Mouse (Mus musculus): ENCODE measurements around the gene Mfsd14a. TPM values are rescaled to one million over a fixed set of nuclear protein-coding genes. Genes with fewer than 3 reads are reported as not detected.

The Mfsd14a gene
- polyA plus RNA-seq, 2 experiments = 43.3 to 80.5 TPM

DNA sequence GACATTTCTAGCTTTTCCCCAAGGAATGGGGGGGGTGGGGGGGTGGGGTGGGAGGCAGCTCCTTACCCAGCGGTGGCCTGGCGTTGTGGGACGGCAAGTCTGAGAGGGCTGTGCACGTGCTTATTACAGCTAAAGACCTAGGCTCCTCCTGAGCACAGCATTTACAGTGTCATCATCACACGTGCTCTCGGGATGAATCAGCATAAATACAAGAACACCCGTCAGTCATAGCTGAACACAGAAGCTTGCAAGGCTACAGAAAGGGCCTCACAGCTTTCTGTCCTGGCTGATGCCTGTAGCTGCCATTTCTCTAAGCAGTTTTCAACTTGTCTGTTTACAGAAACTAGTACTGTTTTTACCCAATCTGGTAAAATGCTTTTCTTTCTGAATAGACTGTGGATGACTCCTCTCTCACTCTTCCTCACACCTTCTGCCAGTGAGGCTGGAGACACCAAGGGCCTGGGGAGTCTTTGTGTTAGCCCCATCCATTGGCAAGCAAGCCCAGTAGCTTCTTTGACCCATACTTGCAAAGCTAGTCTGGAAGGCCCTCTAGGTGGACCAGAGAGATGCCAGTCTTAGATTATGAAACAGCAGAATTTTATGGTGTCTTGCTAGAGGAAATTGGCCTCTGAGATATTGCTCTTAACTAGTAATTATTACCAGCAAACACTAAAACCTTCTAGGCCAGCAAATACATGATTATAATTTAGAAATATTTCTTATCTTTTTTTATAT, 41.7 kb downstream of the Mfsd14a start:
- Histone ChIP-seq H3K4me1 (ENCODE audit: control insufficient read depth, insufficient read depth, low read length) (no peaks in the 10 kb centered on the region), H3K9me3 (ENCODE audit: control insufficient read depth, low read length) (no peaks in the 10 kb centered on the region), H3K36me3 (ENCODE audit: control insufficient read depth, insufficient read depth, low read length) (peaks cover 37% of the 10 kb centered on the region), H3K27ac (replicated peaks; ENCODE audit: low read depth, low read length) (no peak overlapping the region), H3K4me3 (replicated peaks; ENCODE audit: low read length) (no peak overlapping the region), H3K9ac (ENCODE audit: low read depth, low read length, severe bottlenecking) (no peak overlapping the region), H3K27me3 (ENCODE audit: control insufficient read depth, insufficient read depth, low read length) (no peaks in the 10 kb centered on the region), H3K4me2 (replicated peaks; ENCODE audit: low read depth, low read length, severe bottlenecking) (no peak overlapping the region)
- no peak for TF ChIP-seq POLR2A (IDR thresholded peaks at IDR 0.05; ENCODE audit: borderline replicate concordance, extremely low read depth, insufficient read depth, insufficient read length)
- ATAC-seq (ENCODE audit: low FRiP score, low read depth) = no peak
- WGBS = 95% methylated on average over 7 of the region's 7 CpGs
- DNase-seq (ENCODE audit: low spot score) = no peak

DNA sequence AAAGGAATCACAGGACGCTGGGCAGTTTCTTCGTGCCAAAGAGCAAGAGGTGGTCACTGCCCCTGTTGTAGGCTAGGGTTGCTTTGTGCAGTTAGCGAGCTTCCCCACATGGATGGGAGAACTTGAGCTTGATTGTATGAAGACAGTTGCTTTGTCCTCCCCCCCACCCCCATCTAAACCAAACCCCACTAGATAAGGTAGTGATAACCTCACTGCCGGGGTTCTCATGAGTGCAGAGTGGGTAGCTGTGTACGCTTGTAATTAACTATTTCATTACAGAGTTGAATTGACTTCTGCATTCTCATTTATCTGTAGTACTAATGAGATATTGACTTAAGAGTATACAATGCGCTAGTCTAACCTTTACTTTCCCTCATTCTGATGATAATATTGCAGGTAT, 43.6 kb downstream of the Mfsd14a start:
- Histone ChIP-seq H3K36me3 (ENCODE audit: control insufficient read depth, insufficient read depth, low read length) (peaks cover 50% of the 10 kb centered on the region), H3K9ac (ENCODE audit: low read depth, low read length, severe bottlenecking) (no peak overlapping the region), H3K27me3 (ENCODE audit: control insufficient read depth, insufficient read depth, low read length) (no peaks in the 10 kb centered on the region), H3K9me3 (ENCODE audit: control insufficient read depth, low read length) (no peaks in the 10 kb centered on the region), H3K4me2 (replicated peaks; ENCODE audit: low read depth, low read length, severe bottlenecking) (no peak overlapping the region), H3K4me1 (ENCODE audit: control insufficient read depth, insufficient read depth, low read length) (no peaks in the 10 kb centered on the region), H3K4me3 (replicated peaks; ENCODE audit: low read length) (no peak overlapping the region), H3K27ac (replicated peaks; ENCODE audit: low read depth, low read length) (no peak overlapping the region)
- TF ChIP-seq POLR2A (IDR thresholded peaks at IDR 0.05; ENCODE audit: borderline replicate concordance, extremely low read depth, insufficient read depth, insufficient read length) = no peak
- ATAC-seq (ENCODE audit: low FRiP score, low read depth) (no peak), DNase-seq (ENCODE audit: low spot score) (no peak)
- 90% methylated on average over 6 of the region's 6 CpGs for WGBS

DNA sequence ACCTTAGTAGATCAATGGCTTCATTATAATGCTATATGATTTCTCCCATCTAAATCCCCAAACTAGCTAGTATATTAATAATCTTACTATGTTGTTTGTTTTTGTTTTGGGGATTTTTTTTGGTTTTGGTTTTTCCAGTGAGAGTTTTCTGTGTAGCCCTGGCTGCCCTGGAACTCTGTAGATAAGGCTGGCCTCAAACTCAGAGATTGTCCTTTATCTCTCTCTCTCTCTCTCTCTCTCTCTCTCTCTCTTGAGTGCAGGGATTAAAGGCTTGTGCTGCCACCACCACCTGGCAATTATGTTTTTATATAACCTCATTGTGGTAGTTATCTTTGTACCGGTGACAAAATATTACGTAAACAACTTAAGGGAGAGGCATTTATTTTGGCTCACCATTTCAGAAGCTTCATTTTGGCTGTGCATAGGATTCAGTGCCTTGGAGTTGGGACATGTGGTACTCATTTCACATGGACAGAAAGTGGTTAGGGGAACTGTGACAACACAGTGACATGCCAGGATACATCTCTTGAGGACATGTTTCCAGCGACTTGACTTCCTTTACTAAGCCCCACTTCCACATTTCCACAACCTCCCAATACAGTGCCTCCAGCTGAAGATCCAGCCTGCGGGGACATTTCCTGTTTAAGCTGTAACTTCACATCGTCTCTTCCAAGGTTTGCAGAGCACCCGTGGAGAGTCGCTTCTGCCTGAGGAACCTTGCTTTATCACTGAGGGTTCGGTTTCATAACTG, 47.0 kb downstream of the Mfsd14a start:
- Histone ChIP-seq H3K4me3 (replicated peaks; ENCODE audit: low read length) (no peak overlapping the region), H3K36me3 (ENCODE audit: control insufficient read depth, insufficient read depth, low read length) (peaks cover 46% of the 10 kb centered on the region), H3K9ac (ENCODE audit: low read depth, low read length, severe bottlenecking) (no peak overlapping the region), H3K4me2 (replicated peaks; ENCODE audit: low read depth, low read length, severe bottlenecking) (no peak overlapping the region), H3K9me3 (ENCODE audit: control insufficient read depth, low read length) (no peaks in the 10 kb centered on the region), H3K27ac (replicated peaks; ENCODE audit: low read depth, low read length) (no peak overlapping the region), H3K4me1 (ENCODE audit: control insufficient read depth, insufficient read depth, low read length) (no peaks in the 10 kb centered on the region), H3K27me3 (ENCODE audit: control insufficient read depth, insufficient read depth, low read length) (no peaks in the 10 kb centered on the region)
- 88% methylated on average over 8 of the region's 8 CpGs for WGBS
- no peak for DNase-seq (ENCODE audit: low spot score)
- TF ChIP-seq POLR2A (IDR thresholded peaks at IDR 0.05; ENCODE audit: borderline replicate concordance, extremely low read depth, insufficient read depth, insufficient read length) = no peak
- no peak for ATAC-seq (ENCODE audit: low FRiP score, low read depth)

DNA sequence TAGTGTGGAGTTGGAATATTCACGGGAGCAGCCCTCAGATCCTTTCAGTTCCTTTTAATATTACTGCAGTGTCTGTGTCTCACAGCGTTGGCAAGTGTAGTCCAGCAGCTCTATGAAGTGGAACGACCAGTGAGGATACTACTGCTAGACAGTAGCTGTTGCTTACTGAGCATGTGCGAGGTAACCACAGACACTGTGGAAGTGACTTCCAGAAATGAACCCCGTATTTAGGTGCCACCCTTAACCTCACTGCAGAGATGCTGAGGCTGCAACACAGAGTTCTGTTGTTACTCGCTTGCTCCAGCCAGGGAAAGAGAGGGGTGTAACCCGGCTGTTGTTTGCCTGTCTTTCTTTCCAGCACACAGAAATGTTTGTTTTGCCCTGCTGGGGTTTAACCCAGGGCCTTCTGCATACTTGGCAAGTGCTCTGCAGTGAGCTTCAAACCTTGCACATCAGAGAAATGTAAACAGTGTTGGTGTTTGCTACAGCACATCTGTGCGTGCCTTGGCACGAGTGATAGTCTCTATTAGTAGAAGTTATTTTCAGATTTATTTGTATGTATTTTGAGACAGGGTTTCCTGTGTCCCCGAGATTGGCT, 48.1 kb downstream of the Mfsd14a start, which contains the start of gene Trmt13:
Trmt13 (minus strand) TSS at position 293 of the 598 bp plus-strand sequence.
- Histone ChIP-seq H3K4me2 (replicated peaks; ENCODE audit: low read depth, low read length, severe bottlenecking) (no peak within 1 kb of the TSS), H3K9me3 (ENCODE audit: control insufficient read depth, low read length) (no peaks in the 10 kb centered on the region), H3K4me1 (ENCODE audit: control insufficient read depth, insufficient read depth, low read length) (no peaks in the 10 kb centered on the region), H3K27me3 (ENCODE audit: control insufficient read depth, insufficient read depth, low read length) (no peaks in the 10 kb centered on the region), H3K27ac (replicated peaks; ENCODE audit: low read depth, low read length) (no peak within 1 kb of the TSS), H3K4me3 (replicated peaks; ENCODE audit: low read length) (no peak within 1 kb of the TSS), H3K36me3 (ENCODE audit: control insufficient read depth, insufficient read depth, low read length) (peaks cover 40% of the 10 kb centered on the region), H3K9ac (ENCODE audit: low read depth, low read length, severe bottlenecking) (no peak within 1 kb of the TSS)
- no peak for TF ChIP-seq POLR2A (IDR thresholded peaks at IDR 0.05; ENCODE audit: borderline replicate concordance, extremely low read depth, insufficient read depth, insufficient read length)
- DNase-seq (ENCODE audit: low spot score) (no peak), ATAC-seq (ENCODE audit: low FRiP score, low read depth) (no peak)
- WGBS = 89% methylated on average over 10 of the region's 10 CpGs

DNA sequence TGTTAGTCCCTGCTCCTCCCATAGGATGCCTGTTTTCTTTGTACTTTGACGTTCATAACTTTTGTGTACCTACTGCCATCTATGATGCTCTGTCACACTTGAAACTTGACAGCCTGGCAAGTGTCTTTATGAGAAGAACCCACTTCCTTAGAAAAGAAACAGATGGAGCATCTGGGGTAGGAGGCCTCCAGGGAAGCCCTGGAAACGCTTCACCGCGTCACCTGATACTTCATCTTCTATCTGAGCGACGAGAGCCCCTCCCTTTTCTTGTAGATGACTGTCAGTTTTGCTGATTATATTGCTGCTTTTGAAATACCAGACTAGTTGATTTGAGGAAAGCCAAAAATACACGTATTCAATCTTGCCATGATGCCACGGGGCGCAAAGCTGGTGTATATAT, 57.9 kb downstream of the Mfsd14a start:
- Histone ChIP-seq H3K27ac (replicated peaks; ENCODE audit: low read depth, low read length) (no peak overlapping the region), H3K4me1 (ENCODE audit: control insufficient read depth, insufficient read depth, low read length) (no peaks in the 10 kb centered on the region), H3K9ac (ENCODE audit: low read depth, low read length, severe bottlenecking) (no peak overlapping the region), H3K9me3 (ENCODE audit: control insufficient read depth, low read length) (no peaks in the 10 kb centered on the region), H3K4me2 (replicated peaks; ENCODE audit: low read depth, low read length, severe bottlenecking) (no peak overlapping the region), H3K4me3 (replicated peaks; ENCODE audit: low read length) (no peak overlapping the region), H3K36me3 (ENCODE audit: control insufficient read depth, insufficient read depth, low read length) (peaks cover 28% of the 10 kb centered on the region; the same call in 1 of the 2 replicates), H3K27me3 (ENCODE audit: control insufficient read depth, insufficient read depth, low read length) (no peaks in the 10 kb centered on the region)
- DNase-seq (ENCODE audit: low spot score) (no peak), ATAC-seq (ENCODE audit: low FRiP score, low read depth) (no peak)
- no peak for TF ChIP-seq POLR2A (IDR thresholded peaks at IDR 0.05; ENCODE audit: borderline replicate concordance, extremely low read depth, insufficient read depth, insufficient read length)
- 85% methylated on average over 9 of the region's 9 CpGs for WGBS
